Mouse (Mus musculus): ENCODE results near the gene Nabp2. TPM values are rescaled to one million over a fixed set of nuclear protein-coding genes. Genes with fewer than 3 reads are reported as not detected.

The Nabp2 gene
- polyA plus RNA-seq, 1 experiment from 2014 or later: 59.0 TPM

DNA sequence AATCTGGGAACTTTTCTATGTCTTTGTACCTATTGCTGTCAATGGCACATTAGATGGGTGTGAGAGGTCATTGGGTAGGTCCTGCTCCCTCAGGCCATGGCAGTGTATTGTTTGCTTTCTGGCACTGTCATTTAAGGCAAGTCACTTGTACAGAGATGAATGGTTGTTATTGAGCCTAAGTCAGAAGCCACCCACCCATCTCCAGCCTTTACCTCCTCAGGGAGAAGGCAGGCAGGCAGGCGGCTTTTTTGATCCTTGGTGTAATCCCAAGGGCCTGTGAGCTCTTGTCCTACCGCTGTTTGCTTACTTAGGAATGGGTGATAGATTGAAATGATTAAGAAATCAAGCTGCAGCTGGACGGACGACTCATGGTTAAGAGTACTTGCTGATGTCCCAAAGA, 18.2 kb upstream of the Nabp2 start:
- DNase-seq (ENCODE audit: low spot score): no peak

DNA sequence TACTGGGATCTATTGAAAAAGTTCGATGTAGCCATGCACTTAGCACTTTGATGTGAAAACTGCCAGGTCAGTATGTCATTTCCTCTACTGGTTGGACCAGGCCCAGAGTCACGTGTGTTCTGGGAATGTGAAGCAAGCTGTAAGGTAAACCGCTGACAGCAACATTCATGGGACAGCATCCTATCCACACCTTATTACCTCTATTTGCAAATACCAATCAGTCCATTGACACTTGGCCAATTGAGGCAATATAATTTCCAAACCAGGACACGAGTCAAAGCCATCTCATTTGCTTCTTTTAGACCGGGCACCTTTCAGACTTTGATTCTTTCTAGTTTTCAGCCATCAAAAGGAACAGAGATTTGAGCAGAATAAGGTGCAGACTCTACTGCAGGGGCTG, 17.8 kb upstream of the Nabp2 start:
- no peak for DNase-seq (ENCODE audit: low spot score)

DNA sequence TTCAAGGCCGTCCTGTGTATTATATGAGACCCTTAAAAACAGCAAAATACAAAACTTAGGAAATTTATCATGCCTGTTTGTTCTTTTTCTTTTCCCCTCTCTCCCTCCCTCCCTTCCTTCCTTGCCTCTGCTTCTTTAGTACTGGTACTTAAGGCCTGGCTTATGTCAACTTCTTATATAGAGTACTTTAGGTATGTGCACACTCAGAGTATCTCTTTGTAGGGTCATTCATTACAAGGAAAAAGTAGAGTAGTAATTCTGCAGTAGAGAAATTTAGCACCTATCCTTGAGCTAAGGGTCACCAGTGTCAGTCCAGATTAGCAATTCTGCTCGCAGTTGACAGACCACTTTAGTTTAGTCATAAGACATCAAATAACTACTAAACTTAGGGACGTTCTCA, 14.0 kb upstream of the Nabp2 start:
- no peak for DNase-seq (ENCODE audit: low spot score)

DNA sequence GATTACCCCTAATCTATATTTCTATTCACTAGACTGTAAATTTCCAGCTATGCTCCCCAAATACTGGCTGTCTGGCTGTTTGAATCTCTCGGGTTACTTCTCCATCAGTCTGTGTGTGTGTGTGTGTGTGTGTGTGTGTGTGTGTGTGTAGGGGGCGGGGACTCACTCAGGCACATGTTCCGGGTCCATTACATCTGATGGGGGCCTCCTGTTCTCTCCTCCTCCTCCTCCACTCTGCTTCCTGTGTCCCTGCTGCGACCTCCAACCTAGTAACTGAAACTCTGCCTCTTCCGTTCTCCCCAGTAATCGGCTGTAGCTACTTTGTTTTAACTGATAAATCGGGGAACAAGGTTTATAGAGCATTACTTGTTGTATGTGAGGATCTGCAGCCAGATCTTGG, 13.3 kb upstream of the Nabp2 start:
- peak; percentile 72 for DNase-seq (ENCODE audit: low spot score)

DNA sequence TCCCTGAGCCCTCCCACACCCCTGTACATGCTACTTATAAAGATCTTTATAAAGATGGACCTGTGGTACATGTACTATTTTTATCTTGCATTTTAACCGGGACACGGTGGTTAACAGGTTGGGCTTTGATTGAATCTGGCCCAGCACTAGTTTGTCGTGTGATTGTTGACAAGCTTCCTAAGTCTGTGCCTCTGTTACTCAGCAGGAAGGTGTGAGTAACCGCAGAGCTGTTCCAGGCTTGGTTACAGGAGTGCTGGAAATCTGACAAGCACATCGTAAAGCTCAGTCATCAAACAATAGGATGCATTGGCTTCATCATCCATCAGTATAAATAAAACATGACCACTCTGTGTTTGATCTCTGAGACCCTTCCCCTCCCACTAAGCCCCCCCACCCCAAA, 11.1 kb upstream of the Nabp2 start:
- DNase-seq (ENCODE audit: low spot score): no peak

DNA sequence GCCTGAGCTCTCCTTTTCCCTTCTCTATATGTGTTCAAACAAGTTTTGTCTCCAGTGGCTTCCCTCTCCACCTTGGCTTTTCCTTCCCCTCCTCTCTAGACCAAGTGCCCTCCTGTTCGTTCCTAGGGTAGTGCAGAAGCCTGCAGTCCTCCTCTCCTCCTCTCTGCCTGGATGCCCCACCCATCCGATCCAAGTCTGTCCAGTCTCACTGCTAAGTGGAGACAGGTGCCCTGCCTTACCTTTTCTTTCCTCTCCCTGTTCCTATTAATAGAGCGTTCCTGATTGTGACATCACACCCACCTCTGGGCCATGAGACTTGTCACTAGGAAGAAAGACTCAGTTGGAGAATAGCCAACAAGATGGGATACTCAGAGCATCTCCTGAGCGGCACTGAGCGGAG, 3.6 kb upstream of the Nabp2 start:
- no peak for DNase-seq (ENCODE audit: low spot score)

DNA sequence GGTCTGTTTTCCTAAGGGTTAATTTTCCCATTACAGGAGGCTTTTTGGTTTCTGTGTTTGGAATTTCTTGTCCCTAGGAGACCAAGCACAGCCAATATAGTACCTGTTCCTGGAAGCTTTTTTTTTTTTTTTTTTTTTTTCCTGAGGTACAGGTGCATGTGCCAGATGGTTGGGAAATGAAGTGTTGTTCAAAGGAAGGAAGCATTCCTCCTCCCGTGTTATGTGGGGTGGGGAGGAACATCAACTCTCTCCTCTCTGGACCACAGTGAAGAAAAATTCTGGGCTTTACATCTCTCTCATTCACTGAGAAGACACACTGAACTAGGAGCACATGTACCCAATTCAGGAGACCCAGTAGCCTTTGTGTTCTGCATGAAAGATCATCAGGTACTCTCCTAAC, 1.8 kb upstream of the Nabp2 start:
- DNase-seq (ENCODE audit: low spot score): no peak

DNA sequence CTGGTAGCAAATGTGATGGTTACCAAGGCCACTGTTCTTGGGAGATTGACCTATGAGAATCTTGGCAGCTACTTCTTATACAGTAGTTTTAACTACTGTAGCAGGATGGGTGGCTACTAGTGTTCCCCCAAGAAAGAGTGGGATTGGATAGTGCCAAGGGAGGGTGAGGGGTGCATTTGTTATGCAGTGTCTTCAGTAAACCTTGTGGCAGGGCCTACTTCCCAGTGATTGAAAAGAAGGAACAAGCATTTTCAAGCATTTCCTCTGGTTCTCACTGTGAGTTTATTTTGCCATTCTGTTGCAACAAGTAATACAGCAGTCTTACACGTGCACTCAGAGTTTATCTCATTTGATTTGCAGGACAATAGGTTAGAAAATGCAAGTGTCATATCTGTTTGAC, 1.3 kb upstream of the Nabp2 start:
- no peak for DNase-seq (ENCODE audit: low spot score)

DNA sequence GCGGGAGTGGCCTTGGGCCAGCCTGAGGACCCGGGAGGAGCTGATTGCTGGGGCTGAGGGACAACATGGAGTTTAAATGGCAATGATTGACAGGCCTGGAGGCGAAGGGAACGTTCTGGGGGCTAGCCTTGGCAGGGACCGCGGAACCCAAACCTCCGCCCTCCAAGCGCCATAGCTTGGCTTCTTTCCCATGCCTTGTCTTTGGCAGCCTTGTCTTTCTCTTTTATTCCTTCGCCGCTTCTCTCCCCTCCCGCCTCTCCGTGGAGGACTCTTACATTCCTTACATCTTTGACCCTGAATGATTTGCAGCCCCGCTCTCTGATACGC, 726 bp upstream of the Nabp2 start:
- no peak for DNase-seq (ENCODE audit: low spot score)

DNA sequence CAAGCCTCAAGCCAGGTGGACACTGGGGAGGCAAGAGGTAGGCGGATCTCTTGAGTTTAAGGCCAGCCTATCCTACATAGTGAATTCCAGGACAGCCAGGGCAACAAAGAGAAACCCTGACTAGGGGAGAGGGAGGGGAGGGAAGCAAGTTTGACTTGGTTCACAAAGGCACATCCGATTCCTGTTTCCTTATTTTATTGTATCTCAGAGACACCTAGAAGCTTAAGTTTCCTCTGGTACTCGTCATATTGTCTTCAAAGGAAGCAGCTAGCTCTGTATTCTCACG, 789 bp downstream of the Nabp2 start:
- peak; percentile 23 for DNase-seq (ENCODE audit: low spot score)

DNA sequence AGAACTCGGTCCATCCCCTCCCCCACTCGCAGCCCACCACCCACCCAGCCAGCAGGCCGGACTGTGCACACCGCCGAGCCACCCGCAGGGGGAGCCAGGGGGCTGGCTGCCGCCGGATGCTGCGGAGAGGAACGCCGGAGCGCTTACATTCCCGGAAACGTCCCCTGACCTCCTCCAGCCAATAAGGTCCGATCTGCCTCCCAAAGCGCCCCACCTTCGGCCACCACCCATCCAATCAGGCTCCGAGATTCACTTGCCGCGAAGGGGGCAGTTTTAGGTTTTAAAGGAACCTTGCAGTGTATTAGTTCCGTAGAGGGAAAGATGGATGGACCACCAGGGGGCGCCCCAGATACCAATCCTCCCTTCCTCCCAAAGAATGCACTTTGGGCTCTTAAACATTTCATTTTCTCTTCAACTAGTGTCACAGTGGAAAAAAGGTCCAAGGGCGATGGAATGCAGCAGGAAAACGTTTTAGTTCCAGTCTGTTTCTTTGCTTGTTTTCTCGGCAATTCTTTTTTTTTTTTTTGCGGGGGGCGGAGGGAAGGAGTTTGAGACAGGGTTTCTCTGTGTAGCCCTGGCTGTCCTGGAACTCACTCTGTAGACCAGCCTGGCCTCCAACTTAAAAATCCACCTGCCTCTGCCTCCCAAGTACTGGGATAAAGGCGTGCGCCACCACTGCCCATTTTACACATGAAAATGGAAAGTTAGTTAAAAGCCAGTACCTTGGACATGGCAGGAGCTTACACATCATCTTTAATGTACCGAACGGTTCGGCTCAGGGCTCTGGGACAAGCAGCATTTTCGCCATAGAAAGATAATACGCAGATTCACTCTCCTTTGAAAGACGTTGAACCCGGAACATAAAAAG, 1.4 kb downstream of the Nabp2 start:
- peak; percentile 99 for DNase-seq (ENCODE audit: low spot score)

DNA sequence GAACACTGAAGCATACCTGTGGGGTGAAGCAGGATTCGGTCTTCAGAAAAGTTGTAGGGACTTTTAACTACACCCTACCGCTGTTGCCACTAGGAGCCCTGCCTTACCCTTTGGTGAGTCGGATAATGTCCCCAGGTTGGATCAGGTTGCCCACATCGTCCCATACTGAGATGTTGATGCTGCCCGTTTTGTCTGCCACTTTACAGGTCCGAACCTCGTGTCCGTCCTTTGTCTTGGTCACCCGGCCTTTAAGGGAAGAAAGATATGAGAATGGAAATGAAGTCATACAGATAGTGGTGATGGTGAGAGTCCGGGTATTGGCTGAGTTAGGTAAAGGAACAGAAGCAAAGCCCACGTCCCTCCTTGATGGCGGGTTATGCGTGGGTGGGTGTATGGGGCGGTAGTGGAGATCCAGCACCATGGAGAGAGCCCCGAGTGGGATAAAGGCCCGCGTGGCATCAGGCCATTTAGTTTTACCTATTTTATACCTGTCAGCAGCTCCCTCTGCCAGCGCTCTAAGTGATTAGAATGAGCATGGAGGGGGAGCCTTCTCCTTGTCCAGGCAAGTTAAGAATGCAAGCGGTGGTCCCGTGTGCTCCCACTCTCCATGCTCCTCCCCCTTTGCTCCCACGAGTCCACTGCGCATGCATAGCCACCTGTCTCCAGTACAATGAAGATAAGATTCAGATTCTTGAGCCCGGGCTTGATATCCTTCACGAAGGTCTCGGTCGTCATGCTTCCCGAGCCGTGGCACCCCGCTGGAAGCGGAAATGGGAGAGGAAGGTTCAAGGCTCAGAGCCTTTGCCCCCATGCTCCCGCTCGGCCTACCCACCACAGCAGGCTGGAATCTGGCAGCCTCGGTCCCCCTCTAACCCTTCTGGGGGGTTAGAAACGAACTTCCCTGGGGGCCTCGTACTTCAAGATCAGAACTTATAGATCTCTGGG, 2.4 kb downstream of the Nabp2 start:
- peak; percentile 21 for DNase-seq (ENCODE audit: low spot score)

DNA sequence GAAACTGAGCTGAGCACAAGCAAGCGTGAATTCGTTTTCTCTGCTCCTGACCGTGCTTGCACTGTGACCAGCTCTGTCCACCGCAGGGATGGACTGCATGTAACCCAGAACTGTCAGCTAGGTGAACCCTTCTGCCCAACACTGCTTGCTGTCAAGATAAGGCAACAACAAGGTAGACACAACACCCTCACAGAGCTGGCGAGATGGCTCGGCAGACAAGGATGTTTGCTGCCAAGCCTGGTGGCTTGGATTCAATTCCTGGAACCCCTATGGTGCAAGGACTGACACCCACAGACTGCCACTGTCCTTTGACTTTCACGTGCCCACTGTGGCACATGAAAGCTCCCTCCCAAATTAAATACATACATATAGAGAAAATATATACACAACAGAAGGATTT, 7.4 kb downstream of the Nabp2 start:
- DNase-seq (ENCODE audit: low spot score): no peak

DNA sequence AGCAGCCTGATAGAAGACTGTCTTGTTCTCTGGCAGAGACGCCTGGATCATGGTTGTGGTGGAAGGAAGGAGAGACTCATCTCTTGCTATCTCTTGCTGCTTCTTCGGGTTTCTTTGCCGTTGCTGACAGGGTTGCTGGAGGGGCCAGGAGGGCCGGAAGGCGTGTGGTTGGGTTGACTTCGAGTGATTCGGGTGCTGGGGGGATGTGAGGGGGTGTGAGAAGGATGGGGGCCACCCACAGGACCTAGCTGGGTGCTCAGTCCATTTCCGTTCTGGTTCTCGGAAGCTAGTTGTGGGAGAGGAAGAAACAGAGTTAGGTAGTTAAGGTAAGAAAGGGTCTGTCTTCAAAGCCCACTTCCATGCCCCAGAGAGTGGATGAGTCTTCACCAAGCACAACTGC, 9.7 kb downstream of the Nabp2 start:
- DNase-seq (ENCODE audit: low spot score): peak; percentile 41

DNA sequence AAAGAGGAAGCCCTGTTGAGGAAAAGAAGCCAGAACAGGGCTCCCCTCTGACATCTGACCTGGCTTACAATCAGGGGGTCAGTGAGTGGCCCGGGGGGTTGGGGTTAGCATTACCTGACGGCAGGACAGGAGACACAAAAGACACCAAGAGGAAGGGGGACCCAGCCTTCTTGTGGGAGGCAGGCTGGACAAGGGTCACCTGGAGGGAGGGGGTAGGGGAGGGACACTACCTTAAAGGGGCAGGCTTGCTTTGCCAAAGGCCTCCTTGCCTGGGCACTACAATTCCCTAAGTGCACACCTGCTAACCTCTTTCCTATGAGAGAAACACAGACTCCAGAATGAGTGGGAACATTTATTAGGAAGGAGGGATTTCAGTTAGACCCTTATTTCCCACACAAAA, 10.2 kb downstream of the Nabp2 start, which contains the start of gene Slc39a5:
Gene Slc39a5, minus strand, starts transcription at position 174 of the 400 bp plus-strand sequence.
- DNase-seq (ENCODE audit: low spot score): no peak

DNA sequence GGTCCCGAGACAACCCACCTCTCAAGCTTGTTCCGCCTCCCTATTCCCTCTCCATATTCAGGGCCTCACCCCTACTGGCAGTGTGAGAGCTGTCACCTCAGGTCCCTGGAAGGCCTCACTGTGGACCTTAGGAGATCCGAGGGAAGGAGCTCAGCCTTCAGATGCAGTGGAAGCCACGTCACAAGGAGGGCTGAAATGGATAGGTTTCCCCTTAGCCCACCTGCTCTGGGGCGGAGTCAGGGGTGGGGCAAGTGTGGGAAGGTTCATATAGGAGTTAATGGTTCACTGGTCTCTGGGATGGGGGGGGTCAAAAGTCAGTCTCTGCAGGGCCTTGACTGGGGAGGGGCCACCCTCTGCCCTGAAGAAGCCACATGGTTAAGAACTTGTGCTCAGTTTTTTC, 11.0 kb downstream of the Nabp2 start:
- no peak for DNase-seq (ENCODE audit: low spot score)

DNA sequence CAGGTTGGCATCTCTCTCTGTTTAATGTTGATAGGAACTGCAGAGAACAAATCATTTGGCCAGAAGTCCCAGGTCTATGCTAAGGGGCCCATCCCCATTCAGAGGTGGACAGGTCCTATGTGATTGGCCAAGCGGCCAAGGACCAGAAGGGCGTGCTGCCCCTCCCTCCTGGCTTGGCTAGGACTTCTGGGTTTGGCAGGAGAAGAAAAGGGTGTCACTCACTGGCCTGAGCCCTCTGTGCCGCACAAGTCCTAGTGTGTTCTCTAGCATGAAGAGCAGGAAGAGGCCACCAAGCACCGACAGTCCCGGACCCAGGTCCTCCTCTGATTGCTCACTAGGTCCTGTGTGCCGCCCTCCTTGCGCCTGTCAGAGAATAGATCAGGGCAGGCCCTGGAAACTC, 13.8 kb downstream of the Nabp2 start:
- DNase-seq (ENCODE audit: low spot score): no peak

DNA sequence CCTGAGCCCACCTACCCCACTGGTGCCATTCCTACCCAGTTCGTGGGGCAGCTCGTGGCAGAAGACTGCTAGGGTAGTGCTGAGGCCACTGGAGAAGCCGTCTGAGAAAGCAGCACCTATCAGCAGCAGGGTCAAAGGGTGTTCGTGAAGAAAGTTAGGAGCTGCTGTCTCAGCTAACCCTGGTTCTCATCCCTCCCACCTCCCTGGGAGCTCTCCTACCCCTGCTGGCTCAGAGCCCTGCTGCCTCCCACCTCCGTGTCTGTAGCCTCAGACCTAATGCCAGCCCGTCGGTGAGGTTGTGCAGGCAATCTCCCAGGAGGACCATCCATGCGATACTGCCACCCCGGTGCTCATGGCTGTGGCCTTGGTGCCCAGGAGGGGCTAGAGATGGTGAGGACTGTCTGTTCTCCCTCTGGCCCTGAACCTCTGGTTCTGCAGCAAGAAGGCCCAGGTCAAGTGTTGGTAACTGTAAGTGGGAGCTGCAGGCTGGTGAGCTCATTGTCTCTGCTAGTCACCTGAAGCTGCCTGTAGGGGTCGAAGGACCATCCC, 14.5 kb downstream of the Nabp2 start:
- DNase-seq (ENCODE audit: low spot score): no peak

DNA sequence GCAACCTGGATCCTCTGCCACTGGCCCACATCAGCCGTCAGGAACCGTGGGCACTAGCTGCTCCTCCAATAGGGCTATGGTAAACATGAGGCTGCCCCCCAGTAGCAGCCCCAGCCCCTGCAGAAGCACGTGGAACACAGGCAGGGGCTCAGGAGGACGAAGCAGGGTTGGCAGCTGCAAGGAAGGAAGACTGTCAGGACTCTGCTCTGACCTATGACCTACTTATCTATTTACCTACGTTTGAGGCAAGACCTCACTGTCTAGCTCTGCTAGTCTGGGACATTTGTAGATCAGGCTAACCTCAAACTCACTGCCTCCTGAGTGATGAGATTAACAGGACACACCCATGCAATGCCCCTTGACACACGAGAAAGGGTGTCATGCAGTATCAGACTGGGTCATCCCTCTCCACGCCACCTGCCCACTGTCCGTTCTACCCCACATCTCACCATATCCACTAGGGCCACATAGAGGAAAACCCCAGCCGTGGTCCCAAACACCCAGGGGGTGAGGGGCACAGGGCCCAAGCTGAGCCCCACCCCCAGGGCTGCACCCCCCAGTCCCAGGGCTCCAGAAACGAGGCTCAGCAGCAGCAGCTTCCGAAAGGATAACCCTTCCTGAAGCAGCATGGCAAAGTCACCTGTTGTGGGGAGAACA, 15.1 kb downstream of the Nabp2 start:
- DNase-seq (ENCODE audit: low spot score): no peak

DNA sequence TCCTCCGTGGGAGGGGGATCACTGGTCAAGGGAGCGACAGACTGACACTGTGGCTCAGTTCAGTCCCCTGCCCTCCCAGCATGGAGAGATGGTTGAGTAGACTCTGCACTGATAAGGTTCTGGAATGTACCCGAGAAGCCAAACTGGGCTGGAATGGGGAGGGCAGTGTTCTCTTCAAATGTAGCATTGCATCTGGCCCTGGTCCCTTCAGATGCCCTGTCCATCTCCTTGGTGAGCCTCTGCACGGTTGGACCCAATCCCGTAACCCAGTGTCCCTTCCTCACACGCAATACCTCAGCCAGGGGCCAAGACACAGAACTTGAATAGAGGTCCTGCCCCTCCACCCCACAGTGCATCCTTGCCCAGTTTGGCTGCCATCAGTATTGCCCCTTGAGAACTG, 19.4 kb downstream of the Nabp2 start:
- no peak for DNase-seq (ENCODE audit: low spot score)

DNA sequence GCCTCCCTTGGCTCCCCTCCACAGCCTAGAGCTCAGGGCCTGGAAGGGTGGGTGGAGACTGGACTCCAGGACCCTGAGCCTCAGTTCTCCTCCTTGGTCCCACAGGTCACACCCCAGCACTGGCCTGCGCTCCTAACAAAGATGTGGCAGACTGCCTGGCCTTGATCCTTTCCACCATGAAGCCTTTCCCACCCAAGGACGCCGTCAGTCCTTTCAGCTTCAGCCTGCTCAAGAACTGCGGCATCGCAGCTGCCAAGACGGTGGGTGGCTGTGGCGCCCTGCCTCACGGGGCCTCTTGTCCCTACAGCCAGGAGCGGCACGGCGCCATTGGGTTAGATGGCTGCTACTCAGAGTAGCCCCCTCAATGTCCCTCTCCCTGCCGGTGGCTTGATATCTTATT, 20.9 kb downstream of the Nabp2 start:
- DNase-seq (ENCODE audit: low spot score): no peak

DNA sequence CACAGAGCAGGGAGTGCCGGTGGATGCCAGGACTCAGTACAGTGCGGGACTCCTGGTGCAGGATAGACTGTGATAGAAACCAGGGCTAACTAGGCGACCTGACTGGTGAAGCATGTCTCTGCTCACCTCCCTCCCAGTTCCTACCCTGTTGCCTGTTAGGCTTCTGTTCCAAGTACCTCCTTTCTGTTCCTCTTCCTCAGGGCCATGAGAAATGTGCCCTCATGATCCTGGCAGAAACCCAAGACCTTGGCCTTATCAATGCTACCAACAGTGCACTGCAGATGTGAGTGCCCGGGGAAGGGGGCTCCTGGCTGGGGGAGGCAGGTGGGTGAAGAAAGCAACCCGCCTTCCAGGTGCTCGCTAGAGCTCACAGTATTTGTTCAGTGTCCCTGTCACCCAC, 21.7 kb downstream of the Nabp2 start:
- DNase-seq (ENCODE audit: low spot score): no peak

Data from thymus, postnatal 0 days (tissue).